Mouse (Mus musculus): Measurements from ENCODE around the gene Kremen1. TPM values are rescaled to one million over a fixed set of nuclear protein-coding genes. Genes with fewer than 3 reads are reported as not detected.

The Kremen1 gene
- polyA plus RNA-seq, 1 experiment: 28.3 TPM

DNA sequence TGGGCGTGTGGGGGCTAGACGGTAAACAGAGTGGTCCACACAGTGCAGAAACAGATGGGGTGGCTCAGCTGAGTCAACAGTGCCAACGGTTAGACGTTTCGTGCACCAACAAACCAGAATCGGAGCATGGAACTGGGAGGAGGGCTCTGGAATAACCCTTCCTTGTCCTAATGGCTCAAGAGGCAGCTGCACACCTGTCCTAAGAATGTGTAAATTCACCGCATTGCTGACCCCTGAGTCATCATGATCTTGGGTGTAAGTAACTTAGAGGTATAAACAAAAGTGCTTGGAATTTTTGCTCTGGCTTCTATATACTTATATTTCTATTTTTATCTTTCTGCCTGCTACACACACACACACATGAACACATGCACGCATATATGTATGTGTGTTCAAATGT is 19.2 kb downstream of the Kremen1 start:
- Histone ChIP-seq H3K4me3 (ENCODE audit: insufficient read depth, low read length) (no peak overlapping the region), H3K27ac (ENCODE audit: insufficient read depth, low read length) (no peak overlapping the region), H3K4me1 (ENCODE audit: control insufficient read depth, insufficient read depth, low read length) (peaks cover 22% of the 10 kb centered on the region)
- TF ChIP-seq POLR2A (IDR thresholded peaks at IDR 0.05; ENCODE audit: low read depth, low read length) (no peak), CTCF (IDR thresholded peaks at IDR 0.05; ENCODE audit: borderline replicate concordance, insufficient read depth, low read length) (no peak)

DNA sequence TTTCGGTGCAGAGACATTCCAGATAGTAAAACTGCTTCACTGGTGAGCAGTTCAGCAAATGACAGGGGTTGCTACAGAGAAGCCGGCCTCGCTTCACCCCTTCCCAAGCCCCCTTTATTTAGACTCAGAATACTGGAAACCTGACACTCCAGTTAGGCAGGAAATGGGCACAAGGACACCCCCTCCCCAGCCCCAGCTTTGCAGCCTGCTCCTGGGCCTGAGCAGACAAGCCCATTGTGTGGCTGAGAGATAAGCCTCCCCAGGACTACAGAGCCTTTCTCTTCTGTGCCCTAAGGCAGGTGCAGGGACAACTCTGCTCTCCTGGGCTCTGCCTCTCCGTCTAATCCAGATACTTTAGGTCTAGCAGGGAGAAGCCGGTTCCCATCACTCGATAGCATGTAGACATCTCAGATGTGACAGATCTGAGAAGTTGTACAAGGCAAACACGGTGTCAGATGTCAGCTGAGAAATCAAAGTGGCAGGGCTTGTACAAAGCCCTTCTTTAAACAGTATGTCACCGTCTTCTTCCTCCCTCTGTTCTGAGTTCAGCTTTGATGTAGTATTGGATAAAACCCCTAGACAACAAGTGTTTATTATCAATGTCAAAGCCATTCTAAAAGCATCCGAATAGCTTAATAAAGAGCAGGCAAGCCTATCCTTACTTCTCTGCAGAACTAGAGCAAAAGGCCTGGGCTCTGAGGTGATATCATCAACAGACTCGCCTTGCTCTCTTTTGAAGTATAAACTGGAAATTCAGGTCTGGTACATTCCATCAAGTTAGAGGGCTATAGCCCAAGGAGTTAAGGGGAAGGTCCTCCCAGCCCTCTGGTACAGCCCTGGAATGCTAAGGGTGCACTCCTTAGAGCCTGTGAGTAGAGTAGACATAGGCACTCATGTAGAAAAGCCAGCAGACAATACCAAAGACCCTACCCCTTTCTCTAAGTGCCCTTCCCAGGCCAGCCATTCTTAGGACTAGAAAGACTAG is 21.4 kb downstream of the Kremen1 start:
- Histone ChIP-seq H3K4me3 (ENCODE audit: insufficient read depth, low read length) (no peak overlapping the region), H3K27ac (ENCODE audit: insufficient read depth, low read length) (no peak overlapping the region), H3K4me1 (ENCODE audit: control insufficient read depth, insufficient read depth, low read length) (peaks cover 16% of the 10 kb centered on the region)
- TF ChIP-seq POLR2A (IDR thresholded peaks at IDR 0.05; ENCODE audit: low read depth, low read length): no peak
- no peak for TF ChIP-seq CTCF (IDR thresholded peaks at IDR 0.05; ENCODE audit: borderline replicate concordance, insufficient read depth, low read length)

GRCm38 (mm10) chr11:5219910-5220447 is 41.4 kb downstream of the Kremen1 start:
- TF ChIP-seq POLR2A (IDR thresholded peaks at IDR 0.05; ENCODE audit: low read depth, low read length): no peak
- no peak for TF ChIP-seq CTCF (IDR thresholded peaks at IDR 0.05; ENCODE audit: borderline replicate concordance, insufficient read depth, low read length)
- no peak overlapping the region for H3K4me3 ChIP-seq (ENCODE audit: insufficient read depth, low read length)
- no peaks in the 10 kb centered on the region for H3K4me1 ChIP-seq (ENCODE audit: control insufficient read depth, insufficient read depth, low read length)
- H3K27ac ChIP-seq (ENCODE audit: insufficient read depth, low read length): no peak overlapping the region

- Histone ChIP-seq H3K4me3 (ENCODE audit: insufficient read depth, low read length) (no peak overlapping the region), H3K27ac (ENCODE audit: insufficient read depth, low read length) (no peak overlapping the region), H3K4me1 (ENCODE audit: control insufficient read depth, insufficient read depth, low read length) (no peaks in the 10 kb centered on the region)
- no peak for TF ChIP-seq POLR2A (IDR thresholded peaks at IDR 0.05; ENCODE audit: low read depth, low read length)
- TF ChIP-seq CTCF (IDR thresholded peaks at IDR 0.05; ENCODE audit: borderline replicate concordance, insufficient read depth, low read length): no peak
Measured at GRCm38 (mm10) chr11:5219371-5219770, 42.0 kb downstream of the Kremen1 start.

DNA sequence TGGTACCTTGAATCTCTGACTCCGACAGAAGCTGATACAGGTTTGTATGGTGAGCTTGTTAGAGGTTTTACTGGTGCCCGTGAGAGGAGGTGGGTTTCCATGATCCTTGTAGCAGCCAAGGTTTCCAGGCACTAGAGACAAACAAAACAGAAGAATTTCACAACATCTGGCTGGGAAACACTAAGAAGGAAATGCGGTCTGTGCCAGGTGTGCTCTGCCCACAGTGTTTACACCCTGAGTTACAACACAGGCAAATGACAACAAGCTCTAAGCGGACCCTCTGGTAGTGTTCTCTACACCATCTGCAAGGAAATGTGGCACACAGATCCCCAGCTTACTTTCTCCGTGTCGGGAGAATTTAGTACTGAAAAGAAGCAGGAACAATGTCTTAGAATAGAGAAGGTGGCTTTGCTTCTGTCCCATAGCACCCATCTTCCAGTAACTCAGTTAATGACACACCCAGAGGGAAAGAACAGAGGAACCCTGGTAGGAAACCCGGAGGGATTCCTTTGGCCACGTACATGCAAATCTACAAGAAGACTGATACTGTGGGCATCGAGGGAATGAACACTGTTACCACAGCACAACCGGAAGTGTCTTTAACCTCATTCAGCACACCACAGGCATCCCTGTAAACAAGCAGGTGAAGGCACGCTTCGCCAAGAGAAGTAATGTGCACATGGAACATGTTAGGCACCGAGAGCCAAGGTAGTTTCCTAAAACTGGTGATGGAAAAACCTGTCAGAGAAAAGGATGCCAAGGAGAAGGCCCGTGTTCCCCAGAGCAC is 45.8 kb downstream of the Kremen1 start:
- Histone ChIP-seq H3K4me3 (ENCODE audit: insufficient read depth, low read length) (no peak overlapping the region), H3K27ac (ENCODE audit: insufficient read depth, low read length) (no peak overlapping the region), H3K4me1 (ENCODE audit: control insufficient read depth, insufficient read depth, low read length) (no peaks in the 10 kb centered on the region)
- TF ChIP-seq POLR2A (IDR thresholded peaks at IDR 0.05; ENCODE audit: low read depth, low read length) (no peak), CTCF (IDR thresholded peaks at IDR 0.05; ENCODE audit: borderline replicate concordance, insufficient read depth, low read length) (no peak)

GRCm38 (mm10) chr11:5214483-5215040 is 46.8 kb downstream of the Kremen1 start:
- Histone ChIP-seq H3K4me1 (ENCODE audit: control insufficient read depth, insufficient read depth, low read length) (no peaks in the 10 kb centered on the region), H3K4me3 (ENCODE audit: insufficient read depth, low read length) (no peak overlapping the region), H3K27ac (ENCODE audit: insufficient read depth, low read length) (no peak overlapping the region)
- TF ChIP-seq CTCF (IDR thresholded peaks at IDR 0.05; ENCODE audit: borderline replicate concordance, insufficient read depth, low read length): no peak
- no peak for TF ChIP-seq POLR2A (IDR thresholded peaks at IDR 0.05; ENCODE audit: low read depth, low read length)

DNA sequence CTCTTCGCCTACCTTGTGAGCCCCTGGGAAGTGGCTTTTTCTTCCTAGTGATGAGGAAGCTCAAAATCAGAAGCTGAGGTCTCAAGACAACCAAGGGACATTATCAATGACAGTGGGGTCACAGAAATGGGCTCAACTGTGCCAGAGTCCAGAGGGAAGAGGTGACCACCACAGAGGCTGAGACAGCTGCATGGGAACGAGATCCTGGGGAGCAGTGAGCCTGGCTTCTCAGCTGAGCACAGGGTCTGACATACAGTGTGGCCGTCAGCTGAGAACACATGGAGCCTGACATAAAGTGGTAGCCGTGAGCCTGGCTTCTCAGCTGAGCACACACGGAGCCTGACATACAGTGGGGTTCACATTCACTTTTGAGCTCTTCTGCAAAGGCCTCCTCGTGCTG is 58.3 kb downstream of the Kremen1 start:
- Histone ChIP-seq H3K4me1 (ENCODE audit: control insufficient read depth, insufficient read depth, low read length) (0 out of 2 replicates have a peak, but pooled peaks cover 2% of the 10 kb centered on the region), H3K4me3 (ENCODE audit: insufficient read depth, low read length) (no peak overlapping the region), H3K27ac (ENCODE audit: insufficient read depth, low read length) (no peak overlapping the region)
- TF ChIP-seq CTCF (IDR thresholded peaks at IDR 0.05; ENCODE audit: borderline replicate concordance, insufficient read depth, low read length) (no peak), POLR2A (IDR thresholded peaks at IDR 0.05; ENCODE audit: low read depth, low read length) (no peak)

GRCm38 (mm10) chr11:5201799-5202680 is 59.3 kb downstream of the Kremen1 start:
- Histone ChIP-seq H3K4me1 (ENCODE audit: control insufficient read depth, insufficient read depth, low read length) (0 out of 2 replicates have a peak, but pooled peaks cover 2% of the 10 kb centered on the region), H3K27ac (ENCODE audit: insufficient read depth, low read length) (no peak overlapping the region), H3K4me3 (ENCODE audit: insufficient read depth, low read length) (no peak overlapping the region)
- no peak for TF ChIP-seq CTCF (IDR thresholded peaks at IDR 0.05; ENCODE audit: borderline replicate concordance, insufficient read depth, low read length)
- TF ChIP-seq POLR2A (IDR thresholded peaks at IDR 0.05; ENCODE audit: low read depth, low read length): no peak

Data from embryonic fibroblast, embryonic 13.5 days (primary cell).